8 mouse cellular contexts compared by ENCODE assay signal in the genomic region with DNA sequence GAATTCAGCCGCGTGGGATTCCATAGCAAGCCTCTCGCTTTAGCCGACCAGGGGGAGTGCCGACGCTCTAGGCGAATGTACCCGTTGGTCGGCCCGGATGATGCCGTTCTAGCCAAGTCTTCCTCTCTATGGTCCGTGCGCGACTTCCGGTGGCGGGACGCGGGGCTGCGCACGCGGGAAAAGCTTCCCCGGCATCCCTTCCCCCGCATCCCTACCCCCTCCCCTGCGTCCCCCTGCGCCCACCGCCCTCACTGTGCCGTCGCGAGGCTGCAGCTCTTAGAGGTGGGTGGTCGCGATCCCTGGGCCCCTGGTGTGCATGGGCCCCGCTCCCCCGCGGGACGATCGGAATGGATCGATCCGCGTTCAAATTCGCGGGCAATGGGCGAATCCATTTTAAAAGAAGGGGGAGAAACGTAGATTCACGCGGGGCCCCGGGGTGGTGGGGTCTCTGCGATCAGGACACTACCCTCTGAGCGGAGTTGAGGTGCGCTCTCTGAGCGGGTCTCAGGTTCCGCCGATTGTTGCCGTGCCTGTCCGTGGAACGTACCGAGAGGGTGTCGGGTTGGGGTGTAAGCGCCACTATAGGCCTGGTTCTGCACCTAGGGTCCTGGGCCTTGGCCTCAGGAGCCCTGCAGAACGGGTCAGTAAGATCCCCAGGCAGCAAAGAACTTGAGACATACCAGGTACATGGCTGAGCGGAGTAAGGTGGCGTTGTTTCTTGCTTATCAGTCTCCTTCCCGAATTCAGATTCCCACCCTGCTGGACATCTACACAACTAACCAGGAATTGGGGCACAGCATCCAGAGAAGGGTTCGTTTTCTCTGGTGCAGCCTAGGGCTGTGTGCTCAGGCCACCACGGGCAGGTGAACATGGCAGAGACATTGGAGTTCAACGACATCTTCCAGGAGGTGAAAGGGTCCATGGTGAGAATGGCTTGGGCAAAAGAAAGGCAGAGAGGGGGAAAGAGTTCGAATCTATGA. TPM values are rescaled to one million over a fixed set of nuclear protein-coding genes. Genes with fewer than 3 reads are reported as not detected.
DNase-seq lines count a peak whose midpoint lies in the region; ATAC-seq lines count a peak whose summit lies in the region.

Ssrp1 (plus strand) TSS at position 188 of the 980 bp plus-strand sequence.
P2rx3 (minus strand) TSS at position 416 of the 980 bp plus-strand sequence.

- under 1% methylated on average over 66 of the region's 66 CpGs for WGBS in hindbrain, embryonic 15.5 days

- peak within 1 kb of the TSS; percentile 91 for H3K9ac ChIP-seq in hindbrain, embryonic 15.5 days

- peak within 1 kb of the TSS; percentile 83 for H3K27ac ChIP-seq in hindbrain, embryonic 15.5 days (replicated peaks)

- peak within 1 kb of the TSS; percentile 83 for H3K4me2 ChIP-seq in hindbrain, embryonic 15.5 days

- no peaks in the 10 kb centered on the region for H3K27me3 ChIP-seq in hindbrain, embryonic 15.5 days

- peak within 1 kb of the TSS; percentile 75 for H3K4me3 ChIP-seq in hindbrain, embryonic 15.5 days

- peaks cover 30% of the 10 kb centered on the region for H3K36me3 ChIP-seq in hindbrain, embryonic 15.5 days

- no peaks in the 10 kb centered on the region for H3K9me3 ChIP-seq in hindbrain, embryonic 15.5 days

- H3K4me1 ChIP-seq in hindbrain, embryonic 15.5 days (replicated peaks), result peaks cover 20% of the 10 kb centered on the region

- peak; percentile 97 for DNase-seq in ZHBTc4 (ENCODE audit: low read depth, low spot score)
- DNase-seq in cerebellum, postnatal 36 days, result peak; percentile 92
- peak; percentile 94 to 95 for DNase-seq in frontal cortex, postnatal 36 days (ENCODE audit: low spot score in 2 of 2)
- peak; percentile 84 to 88 for DNase-seq in left cerebral cortex, adult 8-10 months (ENCODE audit: low spot score in 2 of 2)
- DNase-seq in right cerebral cortex, adult 18-20 months, result peak; percentile 94
- DNase-seq in urinary bladder, adult 2 months (ENCODE audit: low spot score), result peak; percentile 77

- ATAC-seq in hindbrain, embryonic 15.5 days (ENCODE audit: low FRiP score, low read depth), result peak; percentile 97
- peak; percentile 86 for ATAC-seq in megakaryocyte, adult 5-6 weeks (ENCODE audit: poor library complexity, severe bottlenecking)

RNA-seq across cellular contexts. Expression of gene Ssrp1, which starts in this region (rescaled TPM):
- polyA plus RNA-seq in hindbrain, embryonic 15.5 days (2015; fragmentation: Nextera tagmentation; extraction: Ambion mirVana), result 166 and 171 TPM in 2 replicates
- 100 to 1,000 TPM in 3 of 4 experiments, 10 to 100 TPM in 1; 99.9 to 112 (median 106) TPM for total RNA-seq in left cerebral cortex, adult 8-10 months (2022)
- 66.9 and 83.2 TPM in 2 replicates for total RNA-seq in megakaryocyte, adult 5-6 weeks (2015)
- 222 and 227 TPM in 2 replicates for total RNA-seq in megakaryocyte, adult 5-6 weeks (2017)
- 81.0 and 88.4 TPM in 2 replicates for polyA plus RNA-seq in urinary bladder, adult 2 months (2012; rRNA removed)

RNA-seq across cellular contexts. Expression of gene P2rx3, which starts in this region (rescaled TPM):
- polyA plus RNA-seq in hindbrain, embryonic 15.5 days (2015; fragmentation: Nextera tagmentation; extraction: Ambion mirVana), result 7.3 and 14.2 TPM in 2 replicates
- 1 to 10 TPM; 1.7 to 3.3 (median 2.3) TPM for total RNA-seq in left cerebral cortex, adult 8-10 months (2022)
- 0.11 and 0.16 TPM in 2 replicates for total RNA-seq in megakaryocyte, adult 5-6 weeks (2015)
- total RNA-seq in megakaryocyte, adult 5-6 weeks (2017), result not detected in 2 replicates
- polyA plus RNA-seq in urinary bladder, adult 2 months (2012; rRNA removed), result 0.60 and 0.87 TPM in 2 replicates

Comparison
In these comparisons a context has a peak if more than half of its experiments do, and no peak if none do; other contexts are left out.
1. Peak in every context shown above with its lines: DNase-seq, ATAC-seq, H3K4me3 ChIP-seq and H3K27ac ChIP-seq.